In the genomic region with DNA sequence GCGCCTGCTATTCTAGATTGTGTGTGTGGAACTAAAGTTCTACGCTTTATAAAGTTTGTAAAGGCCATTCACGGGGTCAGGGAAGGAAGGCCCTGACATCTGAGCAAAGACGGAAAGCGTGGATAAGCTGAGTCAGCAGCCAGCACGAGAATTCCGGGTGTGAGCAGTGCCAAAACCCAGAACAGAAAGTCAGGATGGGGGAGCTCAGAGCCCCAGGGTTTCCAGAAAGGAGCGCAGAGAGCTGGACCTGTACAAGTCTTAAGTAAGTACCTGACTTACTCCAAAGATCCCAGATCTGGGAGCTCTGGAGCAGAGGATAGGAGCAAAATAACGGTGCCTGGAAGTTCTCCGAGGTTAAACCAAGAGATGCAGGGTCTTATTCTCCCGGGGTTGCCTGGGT, we compare ENCODE assay signal across 28 mouse cellular contexts. TPM values are rescaled to one million over a fixed set of nuclear protein-coding genes. Genes with fewer than 3 reads are reported as not detected.
DNase-seq lines count a peak whose midpoint lies in the region; ATAC-seq and TF ChIP-seq lines count a peak whose summit lies in the region.
"Had no signal": no experiment of that assay in that cellular context is flagged by ENCODE, and none has a peak within 500 bp of the region (broad histone marks: within the 10 kb centered on the region; RNA-seq: fewer than 3 reads in every experiment).

No protein-coding gene starts in this region.

- no peaks in the 10 kb centered on the region for H3K9me3 ChIP-seq in liver, postnatal 0 days (ENCODE audit: low read length)
- H3K9me3 ChIP-seq in liver, embryonic 12.5 days (replicated peaks), result no peaks in the 10 kb centered on the region
- H3K9me3 ChIP-seq in hindbrain, embryonic 11.5 days (ENCODE audit: control insufficient read depth, low read length), result no peaks in the 10 kb centered on the region
- H3K9me3 ChIP-seq: embryonic facial prominence, embryonic 10.5 days; embryonic facial prominence, embryonic 15.5 days; forebrain, embryonic 12.5 days; limb, embryonic 13.5 days; neural tube, embryonic 12.5 days had no signal

- no peak for TF ChIP-seq CTCF in liver, postnatal 0 days (IDR thresholded peaks at IDR 0.05; ENCODE audit: low read depth)

- ATAC-seq in liver, postnatal 0 days, result peak; percentile 18; the same call in 1 of the 2 replicates
- no peak for ATAC-seq in liver, embryonic 12.5 days
- 0 out of 2 replicates have a peak, but pooled peaks have one; percentile 3 for ATAC-seq in megakaryocyte, adult 5-6 weeks (ENCODE audit: poor library complexity, severe bottlenecking)
- ATAC-seq in hindbrain, embryonic 11.5 days (ENCODE audit: low FRiP score), result no peak
- ATAC-seq: forebrain, postnatal 0 days; hindbrain, embryonic 16.5 days; midbrain, embryonic 16.5 days had no signal

- peaks cover 10% of the 10 kb centered on the region for H3K4me1 ChIP-seq in liver, postnatal 0 days (ENCODE audit: insufficient read depth)
- no peaks in the 10 kb centered on the region for H3K4me1 ChIP-seq in liver, embryonic 12.5 days
- no peaks in the 10 kb centered on the region for H3K4me1 ChIP-seq in hindbrain, embryonic 11.5 days (replicated peaks; ENCODE audit: control insufficient read depth, insufficient read depth, low read length)
- H3K4me1 ChIP-seq: embryonic facial prominence, embryonic 10.5 days; forebrain, embryonic 12.5 days; heart, embryonic 12.5 days; neural tube, embryonic 12.5 days had no signal

- no peaks in the 10 kb centered on the region for H3K36me3 ChIP-seq in liver, postnatal 0 days (replicated peaks; ENCODE audit: insufficient read depth, low read length)
- H3K36me3 ChIP-seq in liver, embryonic 12.5 days, result no peaks in the 10 kb centered on the region
- H3K36me3 ChIP-seq in hindbrain, embryonic 11.5 days (ENCODE audit: control insufficient read depth, insufficient read depth, low read length), result no peaks in the 10 kb centered on the region
- H3K36me3 ChIP-seq: embryonic facial prominence, embryonic 10.5 days; embryonic facial prominence, embryonic 15.5 days; forebrain, embryonic 12.5 days; G1E; heart, embryonic 12.5 days; limb, embryonic 13.5 days; neural tube, embryonic 12.5 days had no signal

- peak overlapping the region; percentile 16; the same call in 1 of the 2 replicates for H3K27ac ChIP-seq in liver, postnatal 0 days (ENCODE audit: low read depth)
- H3K27ac ChIP-seq in liver, embryonic 12.5 days, result no peak overlapping the region
- H3K27ac ChIP-seq in hindbrain, embryonic 11.5 days (ENCODE audit: low read depth, low read length), result no peak overlapping the region
- H3K27ac ChIP-seq: embryonic facial prominence, embryonic 10.5 days; embryonic facial prominence, embryonic 15.5 days; forebrain, embryonic 12.5 days; heart, adult 2 months; layer of hippocampus, adult 2 months; limb, embryonic 13.5 days; neural tube, embryonic 12.5 days had no signal

- peak; percentile 2 for DNase-seq in gastrocnemius, postnatal 10 days
- DNase-seq in gastrocnemius, adult 18-20 months (ENCODE audit: low spot score), result no peak
- DNase-seq in liver, postnatal 0 days, result no peak
- DNase-seq in ES-CJ7 (ENCODE audit: low read depth, low spot score), result peak; percentile 67
- no peak for DNase-seq in right cerebral cortex, postnatal 4 days
- DNase-seq in hindbrain, embryonic 11.5 days (ENCODE audit: low spot score), result no peak
- DNase-seq: cerebellum, adult 2 months; cerebellum, postnatal 14 days; forebrain, postnatal 0 days; gastrocnemius, postnatal 36 days; kidney, adult 11 months; lung, postnatal 4 days; thymus, postnatal 14 days had no signal

- peak overlapping the region; percentile 40 for H3K4me2 ChIP-seq in liver, postnatal 0 days (ENCODE audit: low read depth, low read length)
- H3K4me2 ChIP-seq in liver, embryonic 12.5 days, result no peak overlapping the region
- no peak overlapping the region for H3K4me2 ChIP-seq in hindbrain, embryonic 11.5 days (replicated peaks; ENCODE audit: low read depth, low read length)
- H3K4me2 ChIP-seq: embryonic facial prominence, embryonic 15.5 days; forebrain, embryonic 12.5 days; heart, embryonic 12.5 days; limb, embryonic 13.5 days; liver, embryonic 11.5 days; neural tube, embryonic 12.5 days had no signal

- TF ChIP-seq EP300 in liver, postnatal 0 days (IDR thresholded peaks at IDR 0.05; ENCODE audit: low read depth), result no peak

- H3K9ac ChIP-seq in liver, postnatal 0 days (replicated peaks), result no peak overlapping the region
- H3K9ac ChIP-seq in liver, embryonic 12.5 days, result no peak overlapping the region
- no peak overlapping the region for H3K9ac ChIP-seq in hindbrain, embryonic 11.5 days (ENCODE audit: low read depth, low read length)
- H3K9ac ChIP-seq: embryonic facial prominence, embryonic 15.5 days; forebrain, embryonic 12.5 days; forebrain, postnatal 0 days; heart, embryonic 12.5 days; limb, embryonic 13.5 days; neural tube, embryonic 12.5 days had no signal

- H3K4me3 ChIP-seq in liver, postnatal 0 days (ENCODE audit: low read depth, low read length), result no peak overlapping the region
- no peak overlapping the region for H3K4me3 ChIP-seq in liver, embryonic 12.5 days
- H3K4me3 ChIP-seq in hindbrain, embryonic 11.5 days (ENCODE audit: low read depth, low read length), result no peak overlapping the region
- H3K4me3 ChIP-seq: embryonic facial prominence, embryonic 10.5 days; embryonic facial prominence, embryonic 15.5 days; forebrain, embryonic 12.5 days; heart, adult 2 months; heart, embryonic 12.5 days; layer of hippocampus, adult 2 months; limb, embryonic 13.5 days; neural tube, embryonic 12.5 days had no signal

- H3K27me3 ChIP-seq in liver, postnatal 0 days (ENCODE audit: insufficient read depth, low read length), result no peaks in the 10 kb centered on the region
- no peaks in the 10 kb centered on the region for H3K27me3 ChIP-seq in liver, embryonic 12.5 days (replicated peaks)
- no peaks in the 10 kb centered on the region for H3K27me3 ChIP-seq in hindbrain, embryonic 11.5 days (ENCODE audit: control insufficient read depth, insufficient read depth, low read length)
- H3K27me3 ChIP-seq: embryonic facial prominence, embryonic 15.5 days; forebrain, embryonic 12.5 days; limb, embryonic 13.5 days; neural tube, embryonic 12.5 days had no signal

- WGBS in liver, postnatal 0 days (ENCODE audit: insufficient replicate concordance), result 57% methylated on average over 11 of the region's 11 CpGs
- WGBS in liver, embryonic 12.5 days (ENCODE audit: insufficient replicate concordance), result 54% methylated on average over 11 of the region's 11 CpGs
- 79% methylated on average over 11 of the region's 11 CpGs for WGBS in hindbrain, embryonic 11.5 days

RNA-seq across cellular contexts. Expression of gene Plekhg6, which starts 30.0 kb away (rescaled TPM):
- total RNA-seq in gastrocnemius, postnatal 10 days (2021), result under 1 TPM in 1 of 2 experiments, not detected in 1; 0.07 TPM
- total RNA-seq in gastrocnemius, adult 18-20 months (2021), result not detected
- 1.1 and 1.2 TPM in 2 replicates for polyA plus RNA-seq in liver, postnatal 0 days (2015; fragmentation: Nextera tagmentation; extraction: Ambion mirVana)
- polyA plus RNA-seq in liver, embryonic 12.5 days (2016; fragmentation: Nextera tagmentation; extraction: Ambion mirVana), result 0.37 and 0.39 TPM in 2 replicates
- not detected in 2 replicates for total RNA-seq in megakaryocyte, adult 5-6 weeks (2015)
- total RNA-seq in megakaryocyte, adult 5-6 weeks (2017), result not detected in 2 replicates
- polyA plus RNA-seq in hindbrain, embryonic 11.5 days (2014; fragmentation: Nextera tagmentation; extraction: Ambion mirVana), result 0.06 and 0.19 TPM in 2 replicates
- total RNA-seq: G1E; gastrocnemius, postnatal 36 days; layer of hippocampus, postnatal 25 days had no signal
- polyA plus RNA-seq: G1E; heart, embryonic 12.5 days had no signal

Comparison
In these comparisons a context has a peak if more than half of its experiments do, and no peak if none do; other contexts are left out.
1. DNase-seq: peak in gastrocnemius, postnatal 10 days (single experiment) and ES-CJ7 (single experiment); none in gastrocnemius, adult 18-20 months (single experiment), liver, postnatal 0 days (single experiment), right cerebral cortex, postnatal 4 days (single experiment) and hindbrain, embryonic 11.5 days (single experiment).
2. ATAC-seq: peak in liver, postnatal 0 days (single experiment) and megakaryocyte, adult 5-6 weeks (single experiment); none in liver, embryonic 12.5 days (single experiment) and hindbrain, embryonic 11.5 days (single experiment).